Mouse (Mus musculus): ENCODE measurements around the gene Vmn1r225. TPM values are rescaled to one million over a fixed set of nuclear protein-coding genes. Genes with fewer than 3 reads are reported as not detected.
"Not testable (repeated sequence)": the region's sequence is repeated elsewhere in the genome, so short reads cannot be mapped to it uniquely, and the experiment has no call there.

Vmn1r225 gene
- not detected for total RNA-seq (2021)

- intact Hi-C loops (cut with DNase I), result no loop called here
- DNase-seq (ENCODE audit: low spot score in 2 of 2), result no peak
These were observed at the start of gene Vmn1r225 for GRCm38 (mm10) chr17:20497858-20498257. TSS of gene Vmn1r225 (plus strand) at chr17:20498158.

- intact Hi-C loops (cut with DNase I), result no loop called here
- no peak for DNase-seq (ENCODE audit: low spot score in 2 of 2)
These were observed 24.6 kb upstream of the Vmn1r225 start for GRCm38 (mm10) chr17:20473311-20473710.

GRCm38 (mm10) chr17:20481231-20481630 is 16.7 kb upstream of the Vmn1r225 start, which contains the start of gene Vmn2r108:
TSS of gene Vmn2r108 (minus strand) at chr17:20481331.
- DNase-seq (ENCODE audit: low spot score in 2 of 2), result no peak
- intact Hi-C loops (cut with DNase I), result no loop called here

DNA sequence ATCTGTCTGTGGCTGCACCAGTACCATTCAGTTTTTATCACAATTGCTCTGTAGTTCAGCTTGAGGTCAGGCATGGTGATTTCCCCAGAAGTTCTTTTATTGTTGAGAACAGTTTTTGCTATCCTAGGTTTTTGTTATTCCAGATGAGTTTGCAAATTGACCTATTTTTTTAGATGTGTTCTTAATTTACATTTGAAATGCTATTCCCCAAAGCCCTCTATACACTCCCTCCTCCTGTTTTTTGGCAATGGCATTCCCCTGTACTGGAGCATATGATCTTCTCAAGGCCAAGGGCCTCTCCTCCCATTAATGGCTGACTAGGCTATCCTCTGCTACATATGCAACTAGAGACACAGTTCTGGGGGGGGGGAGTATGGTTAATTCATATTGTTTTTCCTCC is 10.3 kb downstream of the Vmn1r225 start:
- intact Hi-C loops (cut with DNase I); DNase-seq (ENCODE audit: low spot score in 2 of 2): not testable (repeated sequence)

Other genes with a start within 250 kb of the Vmn1r225 start
- gene Vmn2r106, start 212.6 kb upstream of the Vmn1r225 start, total RNA-seq (2021), result not detected
- not detected for gene Vmn2r107, start 152.9 kb upstream of the Vmn1r225 start, total RNA-seq (2021)
- not detected for gene Vmn1r224, start 84.0 kb upstream of the Vmn1r225 start, total RNA-seq (2021)
- gene Vmn2r108, start 16.8 kb upstream of the Vmn1r225 start, total RNA-seq (2021), result under 1 TPM in 1 of 2 experiments, not detected in 1; 0.07 TPM
- gene Vmn2r109, start 66.6 kb downstream of the Vmn1r225 start, total RNA-seq (2021), result not detected
- gene Vmn2r110, start 98.3 kb downstream of the Vmn1r225 start, total RNA-seq (2021), result not detected
- not detected for gene Fpr-rs3, start 126.7 kb downstream of the Vmn1r225 start, total RNA-seq (2021)
- not detected for gene Vmn1r226, start 184.7 kb downstream of the Vmn1r225 start, total RNA-seq (2021)
- gene Vmn1r227, start 231.7 kb downstream of the Vmn1r225 start, total RNA-seq (2021), result not detected